Mouse (Mus musculus) c-Kit-positive CD71-positive TER-119-negative erythroid progenitor cells, embryonic 14.5 days (primary cell): ENCODE data around the gene Utp14b.

ENCODE experiments used
- DNase-seq: peaks from one replicate; pipeline ENCODE4 v3.0.0-alpha.2; 2013; ENCODE audit warnings: low read depth

The Utp14b gene

DNA sequence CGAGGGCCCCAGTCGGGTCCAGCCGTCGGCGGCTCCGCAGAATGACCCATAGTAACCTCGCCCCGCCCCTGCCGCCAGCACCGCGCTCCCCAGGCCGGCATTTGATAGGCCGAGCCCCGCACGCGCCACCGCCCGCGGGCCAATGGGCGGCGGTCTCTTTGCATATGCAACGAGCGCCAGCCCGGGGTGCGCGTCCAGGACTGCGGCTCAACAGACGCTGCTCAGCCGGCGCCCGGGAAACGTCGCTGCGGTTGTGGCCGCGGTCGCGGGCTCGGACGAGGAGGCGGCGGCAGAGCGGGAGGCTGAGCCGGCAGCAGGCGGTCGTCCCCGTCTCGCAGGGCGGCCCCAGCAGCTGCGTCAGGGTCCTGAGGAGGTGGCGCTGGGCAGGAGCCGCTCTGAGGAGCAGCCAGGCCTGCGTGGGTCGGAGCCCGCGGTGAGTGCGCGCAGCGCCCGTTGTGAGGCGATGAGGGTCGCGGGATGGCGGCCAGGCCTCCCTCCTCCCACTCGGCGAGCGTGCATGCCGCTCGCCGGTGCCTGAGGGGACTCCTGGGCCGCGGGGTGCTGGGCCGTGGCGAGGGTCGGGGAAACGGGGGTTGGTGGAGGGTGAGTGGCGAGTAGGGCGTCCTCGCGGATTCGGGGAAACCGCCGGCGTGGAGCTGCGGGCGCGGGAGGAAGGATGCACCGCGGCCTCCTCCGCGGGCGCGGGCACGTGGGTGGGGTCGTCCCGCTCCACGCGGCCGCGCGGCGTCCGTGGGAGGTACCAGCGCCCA, at the start of gene Utp14b, which contains the start of gene Acsl3:
Gene Utp14b, plus strand, starts transcription at position 368 of the 770 bp plus-strand sequence.
Gene Acsl3, plus strand, starts transcription at position 155 of the 770 bp plus-strand sequence.
- peak; percentile 86 for DNase-seq

DNA sequence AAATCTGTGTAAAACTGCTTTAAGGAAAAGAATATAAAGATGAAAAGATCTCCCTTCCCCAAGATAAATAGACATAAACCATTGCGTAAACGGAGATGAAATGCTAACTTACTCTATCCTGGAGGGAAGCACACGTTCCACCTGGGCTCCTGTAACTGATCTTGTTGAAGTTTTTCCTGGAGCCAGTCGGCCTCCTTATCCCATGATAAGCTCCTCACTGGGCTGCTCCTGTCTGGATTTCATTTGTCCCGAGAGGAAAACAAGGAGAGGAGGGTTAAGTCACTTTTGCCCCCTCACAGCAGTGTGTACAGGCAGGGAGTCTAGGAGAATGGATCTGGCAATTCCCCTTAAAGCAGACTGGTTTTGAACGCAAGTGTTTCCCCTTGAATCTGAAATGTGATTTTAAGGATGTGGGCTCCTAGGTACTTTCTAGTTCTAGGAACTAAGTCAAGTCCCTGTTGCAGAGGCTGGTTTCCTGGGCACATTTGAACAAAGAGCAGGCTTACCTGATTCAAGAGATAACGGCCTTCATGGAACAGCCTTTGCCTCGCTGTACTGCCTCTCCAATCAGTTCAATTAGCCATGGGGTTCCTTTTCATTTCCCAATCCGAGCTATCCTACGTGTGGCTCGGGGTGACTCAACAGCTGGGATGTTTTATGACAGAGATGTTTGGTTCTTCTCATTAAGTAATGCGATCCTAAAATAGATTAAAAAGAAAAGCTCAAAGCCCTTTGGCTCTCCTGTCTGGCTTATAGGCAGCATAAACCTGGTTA, 48.5 kb upstream of the Utp14b start:
- DNase-seq = no peak

DNA sequence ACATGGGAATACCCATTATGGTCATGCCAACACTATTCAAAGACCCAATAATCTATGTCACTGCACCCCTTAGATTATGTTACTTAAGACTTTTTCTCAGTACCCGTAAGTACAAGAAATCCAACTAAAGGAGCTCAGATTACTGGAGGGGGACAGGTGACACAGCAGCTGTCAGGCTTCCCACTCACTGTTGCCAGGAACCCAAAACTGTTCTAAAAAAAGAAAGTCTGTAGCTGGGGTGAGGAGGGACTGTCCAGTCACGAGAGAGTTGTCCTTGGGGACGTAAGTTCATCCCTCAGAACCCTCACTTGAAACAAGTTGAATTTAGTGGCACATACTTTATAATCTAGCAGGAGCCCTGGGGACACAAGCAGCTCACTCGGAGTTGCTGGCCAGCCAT, 46.8 kb upstream of the Utp14b start:
- no peak for DNase-seq

DNA sequence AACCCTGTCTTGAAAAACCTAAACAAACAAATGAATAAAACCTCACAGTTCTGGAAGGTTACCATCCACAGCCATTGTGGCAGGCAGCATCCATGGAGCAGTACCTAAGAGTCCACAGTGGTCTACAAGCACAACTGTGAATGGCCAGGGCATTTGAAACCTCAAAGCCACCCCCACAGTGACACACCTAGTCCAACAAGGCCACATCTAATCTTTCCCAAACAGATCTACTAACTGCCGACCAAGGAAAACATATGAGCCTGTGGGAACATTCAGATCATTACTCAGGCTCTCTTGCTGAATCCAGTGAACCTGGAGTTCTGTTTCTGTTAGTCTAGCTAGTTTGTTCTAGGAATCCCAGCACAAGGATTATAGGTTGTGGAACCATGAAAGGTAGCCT, 44.9 kb upstream of the Utp14b start:
- no peak for DNase-seq

DNA sequence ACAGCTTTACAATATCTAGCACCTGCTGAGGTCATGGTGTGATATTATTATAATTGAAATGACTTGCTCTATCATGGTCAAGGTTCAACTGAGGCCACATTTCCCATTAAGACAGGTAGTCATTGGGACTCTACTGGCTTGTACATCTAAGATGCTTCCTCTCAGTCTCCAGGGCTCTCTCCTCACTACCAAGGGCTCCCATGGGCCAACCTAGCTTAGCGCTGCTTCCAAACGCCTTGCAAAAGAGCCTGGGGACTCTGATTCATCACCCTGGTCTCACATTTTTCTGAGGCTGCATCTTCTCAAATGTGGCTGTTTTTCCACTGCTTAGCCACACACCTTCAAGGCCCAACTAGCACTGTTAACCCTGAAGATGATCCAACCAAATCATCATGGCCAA, 33.5 kb upstream of the Utp14b start:
- no peak for DNase-seq

DNA sequence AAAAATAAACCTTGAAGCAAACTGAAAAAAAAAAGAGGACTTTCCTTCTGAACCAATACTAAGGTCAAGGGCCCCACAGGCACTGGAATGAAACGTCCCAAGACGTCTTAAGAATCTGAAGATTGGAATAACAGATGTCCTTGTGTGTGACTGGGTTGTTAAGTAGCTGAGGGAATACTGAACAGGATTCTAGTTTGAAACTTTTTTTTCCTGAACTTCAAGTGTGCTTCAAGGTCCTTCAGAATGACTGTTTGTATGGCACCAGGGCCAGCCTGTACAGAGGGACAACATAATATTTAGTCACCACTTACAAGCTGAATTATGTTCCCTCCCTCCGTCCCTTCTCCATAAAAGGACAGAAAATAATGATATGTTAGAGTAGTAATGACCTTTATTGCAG, 23.4 kb upstream of the Utp14b start:
- no peak for DNase-seq

DNA sequence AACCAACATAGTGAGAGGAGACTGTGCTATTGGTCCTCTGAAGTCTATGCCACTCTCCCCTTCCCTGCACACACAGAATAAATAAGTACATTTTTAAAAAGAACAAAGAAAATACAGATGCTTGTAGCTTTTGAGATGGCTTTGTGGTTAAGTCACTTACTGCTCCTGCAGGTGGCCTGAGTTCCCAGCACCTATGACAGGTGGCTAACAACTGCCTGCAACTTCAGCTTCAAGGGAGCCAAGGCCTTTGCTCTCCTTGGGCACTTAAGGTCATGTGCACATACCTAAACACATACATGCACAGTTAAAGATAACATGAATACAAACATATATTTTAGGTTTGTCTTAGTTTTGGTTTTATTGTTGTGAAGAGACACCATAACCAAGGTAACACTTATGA, 17.0 kb upstream of the Utp14b start:
- no peak for DNase-seq

DNA sequence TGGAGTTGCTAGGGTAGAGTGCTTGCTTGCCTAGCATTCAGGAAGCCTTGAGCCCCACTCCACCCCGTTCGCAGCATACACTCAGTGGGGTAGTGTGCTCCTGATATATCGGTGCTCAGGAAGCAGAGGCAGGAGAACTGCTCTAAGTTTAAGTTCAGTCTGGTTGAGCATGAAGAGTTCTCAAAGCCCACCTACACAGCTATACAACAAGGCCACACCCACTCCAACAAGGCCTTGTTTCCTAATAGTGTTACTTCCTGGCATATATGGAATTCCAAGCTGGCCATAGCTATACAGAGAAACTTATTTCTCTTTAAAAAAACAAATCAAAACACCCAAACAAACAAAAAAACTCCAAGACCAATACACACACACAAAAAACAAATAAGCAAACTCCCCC, 16.0 kb upstream of the Utp14b start:
- no peak for DNase-seq

DNA sequence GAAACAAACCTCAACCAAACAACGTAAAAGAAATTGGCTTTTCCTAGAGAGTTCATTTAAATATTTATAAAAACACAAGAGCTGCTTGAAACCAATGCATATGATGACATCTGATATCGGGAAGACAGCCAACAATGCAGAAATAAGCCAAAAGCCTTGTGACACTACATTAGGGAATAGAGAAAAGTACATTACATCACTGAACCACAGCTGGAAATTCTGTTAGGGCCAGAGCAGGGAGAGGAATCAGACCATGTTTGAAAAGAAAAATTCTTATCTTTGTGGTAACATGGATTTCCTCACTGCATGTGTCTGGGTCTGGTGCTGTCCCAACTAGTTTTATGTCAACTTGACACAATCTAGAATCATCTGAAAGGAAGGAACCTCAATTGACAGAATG, 15.6 kb upstream of the Utp14b start:
- DNase-seq = no peak

DNA sequence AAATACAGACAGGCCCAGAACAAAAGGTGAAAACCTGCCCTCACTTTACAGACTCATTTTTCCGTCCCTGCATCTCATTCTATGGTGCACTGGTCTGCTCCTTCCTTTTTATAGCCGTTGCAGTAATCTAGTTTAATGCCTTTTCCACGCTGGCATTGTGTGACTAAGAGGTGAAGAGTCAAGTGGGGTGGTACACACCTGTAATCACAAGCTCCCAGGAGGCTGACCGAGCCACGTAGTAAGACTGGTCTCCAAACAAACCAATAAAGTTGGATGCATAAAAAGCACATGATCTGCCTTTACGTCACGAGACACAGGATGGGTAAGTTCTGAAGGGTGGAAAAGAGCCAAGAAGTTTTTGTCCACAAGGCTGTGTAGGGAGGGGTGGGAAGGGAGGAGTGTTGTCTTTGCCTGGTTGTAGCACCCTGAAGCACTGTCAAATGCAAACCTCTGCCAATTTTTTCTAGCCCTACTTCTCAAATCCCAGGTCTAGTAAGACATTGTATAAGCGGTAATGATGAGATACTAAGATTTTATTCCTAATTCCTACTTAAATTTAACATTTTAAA, 10.4 kb upstream of the Utp14b start:
- DNase-seq = no peak

DNA sequence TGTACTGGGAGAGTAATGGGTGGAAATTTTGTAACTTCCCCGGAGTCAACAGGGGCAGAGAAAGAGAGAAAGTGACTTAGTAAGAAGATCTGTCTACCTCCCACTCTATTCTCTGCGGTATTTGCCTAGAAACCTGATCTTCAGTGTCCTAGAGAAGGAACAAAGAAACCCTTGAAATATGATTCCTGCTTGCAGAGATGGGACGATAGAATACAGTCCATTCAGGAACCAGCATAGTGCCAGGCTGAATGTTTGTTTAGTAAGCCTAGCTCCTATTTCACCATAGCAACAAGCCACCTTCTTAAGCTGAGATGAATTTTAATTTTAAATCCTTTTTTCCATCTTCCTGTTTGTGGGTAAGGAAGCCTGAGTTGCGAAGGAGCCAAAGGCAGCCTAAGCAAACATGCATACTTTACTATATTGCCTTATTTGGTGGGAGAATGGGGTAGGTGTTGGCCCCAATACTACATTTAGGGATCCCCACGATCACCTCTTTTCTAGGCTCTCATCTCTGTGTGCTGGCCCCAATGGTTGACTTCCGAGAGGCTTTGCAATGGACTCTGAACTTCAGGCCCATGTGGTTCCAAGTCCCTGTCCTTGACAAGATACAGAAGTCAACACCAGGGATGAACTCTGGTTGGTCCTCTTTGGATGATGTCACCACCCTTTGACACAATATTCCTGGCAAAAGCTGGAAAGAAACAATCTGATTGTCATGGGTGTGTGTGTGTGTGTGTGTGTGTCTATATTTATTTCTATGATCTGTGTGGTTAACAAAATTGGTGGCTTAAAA, 8.4 kb upstream of the Utp14b start:
- no peak for DNase-seq

DNA sequence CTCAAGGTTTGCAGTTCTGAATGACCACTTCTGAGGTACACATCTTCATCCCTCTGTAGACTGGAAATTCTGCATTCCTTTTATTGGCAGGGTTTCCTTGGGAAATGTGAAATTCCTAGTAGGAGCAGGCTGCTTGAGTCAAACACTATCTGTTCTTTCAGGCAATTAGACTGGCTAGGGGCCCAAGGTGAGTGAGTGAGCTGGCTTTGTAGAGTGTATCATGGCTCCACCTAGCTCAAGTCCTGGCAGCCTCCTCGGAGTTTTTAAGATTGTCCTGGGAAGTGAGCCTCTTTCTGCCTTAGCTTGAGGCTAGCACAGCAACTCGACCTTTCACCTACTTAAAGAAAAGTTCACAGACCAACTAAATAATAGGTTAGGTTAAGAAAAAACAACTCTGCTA, 1.4 kb upstream of the Utp14b start:
- DNase-seq = no peak

DNA sequence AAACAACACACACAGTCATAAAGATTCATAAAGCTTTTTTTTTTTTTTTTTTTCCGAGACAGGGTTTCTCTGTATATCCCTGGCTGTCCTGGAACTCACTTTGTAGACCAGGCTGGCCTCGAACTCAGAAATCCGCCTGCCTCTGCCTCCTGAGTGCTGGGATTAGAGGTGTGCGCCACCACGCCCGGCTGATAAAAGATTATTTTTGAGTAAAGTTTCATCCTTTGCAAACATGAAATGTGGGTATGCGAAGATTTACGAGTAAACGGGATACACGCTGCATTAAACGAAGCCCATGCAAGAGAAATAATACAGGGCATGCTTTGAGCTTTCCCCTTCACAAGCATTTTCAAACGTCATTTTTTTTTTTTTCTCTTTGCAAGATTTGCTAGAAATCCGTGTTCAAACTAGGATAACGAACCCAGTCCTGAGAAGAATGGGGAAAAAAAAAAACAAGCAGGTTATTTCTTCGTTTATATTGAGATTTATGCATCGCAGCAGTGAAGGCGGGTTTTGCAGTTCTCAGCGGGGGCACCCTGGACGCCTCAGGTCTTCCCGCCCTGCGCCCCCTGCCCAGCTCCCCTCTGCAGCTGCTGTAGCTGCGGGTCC, 713 bp upstream of the Utp14b start:
- no peak for DNase-seq

DNA sequence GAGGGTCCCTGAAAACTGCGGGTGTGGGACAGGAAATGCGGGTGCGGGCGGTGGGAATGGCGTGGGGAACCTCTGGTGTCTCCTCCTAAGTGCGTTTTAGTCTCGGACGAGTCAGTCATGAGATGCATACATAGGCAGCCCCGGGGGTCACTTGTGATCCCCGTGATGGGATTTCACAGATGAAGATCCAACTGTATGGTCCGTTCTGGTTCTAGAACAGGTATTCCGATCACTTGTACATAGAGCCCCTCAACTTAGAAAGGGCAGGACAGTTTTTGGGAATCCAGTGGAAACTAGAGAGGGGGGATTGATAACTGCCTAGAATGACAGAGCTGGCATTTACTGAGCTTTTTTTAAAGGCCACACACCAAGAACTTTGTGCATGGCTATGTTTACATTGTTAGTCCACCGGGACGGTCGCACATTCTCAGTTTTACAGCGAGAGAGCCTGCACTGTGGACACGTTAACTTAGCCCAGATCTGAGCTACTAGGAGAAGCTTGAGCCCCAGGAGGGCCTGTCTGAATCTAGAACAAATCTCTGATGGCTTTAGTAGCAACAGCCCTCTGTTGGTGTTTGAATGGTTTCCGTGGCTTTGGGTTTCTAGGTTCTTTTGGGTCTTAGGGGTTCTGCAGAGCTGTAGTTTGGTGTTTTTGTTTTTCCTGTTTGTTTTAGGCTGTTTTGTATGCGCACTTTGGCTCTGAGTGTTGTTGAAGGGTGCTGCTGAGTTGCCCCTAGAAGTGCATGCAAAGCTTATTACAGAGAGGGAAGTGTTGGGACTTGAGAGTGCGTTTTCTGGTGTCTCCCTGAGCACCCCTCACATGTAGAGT, 817 bp downstream of the Utp14b start:
- no peak for DNase-seq

DNA sequence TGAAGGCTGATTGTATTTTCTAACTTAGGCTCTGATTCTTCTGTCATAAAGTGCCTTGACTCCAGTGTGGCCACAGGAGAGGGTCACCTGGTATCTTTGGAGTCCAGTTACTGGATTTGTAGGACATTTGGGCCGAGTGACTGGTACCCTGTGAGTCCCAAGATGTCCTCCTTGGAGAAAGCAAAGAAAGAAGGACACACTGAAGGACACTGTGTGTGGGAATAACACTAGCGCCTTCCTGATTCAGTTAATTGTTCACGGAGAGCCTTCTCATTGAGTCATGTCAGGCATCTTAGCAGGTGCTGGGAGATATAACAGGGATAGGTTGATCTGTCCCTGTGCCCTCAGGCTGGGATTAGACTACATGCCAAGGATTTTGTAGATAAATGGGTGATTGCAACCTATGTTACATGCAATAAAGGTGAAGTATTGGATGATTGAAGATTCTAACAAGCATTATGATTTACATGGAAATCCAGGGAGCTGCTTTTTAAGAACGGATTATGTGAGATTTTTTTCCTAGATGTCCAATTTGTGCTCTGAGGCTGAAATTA, 1.5 kb downstream of the Utp14b start:
- no peak for DNase-seq

DNA sequence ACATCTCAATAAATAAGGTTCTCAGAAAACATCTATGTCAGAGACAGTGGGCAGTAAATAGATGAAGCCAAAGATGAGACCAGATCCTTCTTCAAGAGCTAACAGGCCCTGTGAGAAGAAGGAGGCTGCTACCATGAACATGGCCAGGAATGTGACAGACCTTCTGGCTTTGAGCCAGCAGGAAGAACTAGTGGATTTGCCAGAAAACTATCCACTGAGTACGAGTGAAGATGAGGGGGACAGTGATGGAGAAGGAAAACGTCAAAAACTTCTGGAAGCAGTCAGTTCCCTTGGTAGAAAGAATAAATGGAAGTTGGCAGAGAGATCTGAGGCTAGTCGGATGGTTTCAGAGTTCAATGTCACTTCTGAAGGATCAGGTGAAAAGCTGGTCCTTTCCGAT, 6.5 kb downstream of the Utp14b start:
- no peak for DNase-seq

DNA sequence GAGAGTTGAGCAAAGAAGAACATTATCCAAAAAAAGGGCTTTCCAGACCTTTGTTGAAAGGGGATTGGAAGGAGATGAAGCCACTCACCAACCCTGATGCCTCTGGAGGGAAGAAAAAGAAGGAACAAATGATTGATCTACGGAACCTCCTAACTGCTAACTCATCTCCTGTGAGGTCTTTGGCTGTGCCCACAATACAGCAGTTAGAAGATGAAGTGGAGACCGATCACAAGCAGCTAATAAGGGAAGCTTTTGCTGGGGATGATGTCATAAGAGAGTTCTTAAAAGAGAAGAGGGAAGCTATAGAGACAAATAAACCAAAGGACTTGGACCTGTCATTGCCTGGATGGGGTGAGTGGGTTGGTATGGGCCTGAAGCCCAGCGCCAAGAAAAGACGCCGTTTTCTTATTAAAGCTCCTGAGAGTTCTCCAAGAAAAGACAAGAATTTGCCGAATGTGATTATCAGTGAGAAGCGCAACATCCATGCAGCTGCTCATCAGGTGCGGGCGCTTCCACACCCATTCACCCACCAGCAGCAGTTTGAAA, 8.2 kb downstream of the Utp14b start:
- DNase-seq = no peak

DNA sequence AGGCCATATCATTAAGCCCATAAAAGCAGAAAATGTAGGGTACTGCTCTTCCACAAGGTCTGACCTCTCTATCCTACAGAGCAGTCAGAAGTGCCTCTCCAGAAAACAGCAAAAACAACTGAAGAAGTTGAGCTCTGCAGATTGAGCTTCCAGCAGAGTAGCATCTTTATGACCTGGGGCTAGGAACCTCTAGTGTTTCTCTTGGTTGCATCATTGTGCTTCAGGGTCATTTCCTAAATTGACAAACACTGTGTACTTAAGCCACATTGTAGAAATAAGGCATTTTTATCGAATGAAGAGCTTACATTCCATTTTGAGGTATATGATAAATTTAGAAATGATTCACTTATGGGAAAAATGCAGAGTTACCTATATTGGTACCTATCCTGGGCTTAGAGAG, 8.7 kb downstream of the Utp14b start:
- no peak for DNase-seq

DNA sequence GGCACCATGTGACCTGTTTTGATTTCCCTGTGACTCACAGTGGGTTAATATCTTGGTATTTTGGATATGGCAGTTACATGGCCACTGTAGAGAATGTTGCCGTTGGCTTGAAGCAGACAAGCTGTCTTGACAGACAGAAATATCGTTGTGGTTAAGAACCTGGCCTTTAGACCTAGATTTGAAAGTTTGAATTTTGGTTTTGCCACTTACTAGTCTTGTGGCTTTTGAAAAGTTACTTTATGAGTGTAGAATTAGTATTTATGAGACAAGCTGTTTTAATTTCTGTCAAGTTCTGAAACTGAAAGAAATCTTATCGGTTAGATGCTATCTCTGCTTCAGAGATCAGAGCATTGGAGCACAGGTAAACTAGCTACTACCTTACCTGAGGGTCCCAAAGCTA, 24.5 kb downstream of the Utp14b start:
- DNase-seq = no peak

DNA sequence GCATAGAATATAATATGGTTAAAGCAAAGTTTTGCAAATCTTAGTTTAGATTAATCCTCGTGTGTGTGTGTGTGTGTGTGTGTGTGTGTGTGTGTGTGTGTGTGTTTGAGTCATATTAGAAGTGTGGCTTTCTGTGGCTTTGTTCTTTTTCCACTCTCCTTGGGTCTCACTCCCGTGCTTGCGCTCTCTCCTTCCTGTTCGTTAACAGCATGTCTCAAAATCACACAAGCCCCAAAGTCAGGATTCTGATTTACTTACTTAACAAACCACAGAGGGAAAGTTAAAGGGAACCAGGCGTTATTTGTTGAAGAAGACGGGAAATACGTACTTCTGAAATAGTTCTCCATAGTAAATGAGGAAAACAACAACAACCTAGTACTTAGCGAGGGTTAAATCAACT, 26.3 kb downstream of the Utp14b start:
- no peak for DNase-seq
